Mouse (Mus musculus): ENCODE results near the gene Pcbp4.

Gene Pcbp4

GRCm38 (mm10) chr9:106447348-106447747 is 5.7 kb upstream of the Pcbp4 start, which contains the start of the genes Abhd14b and Abhd14a:
Abhd14b (plus strand) TSS chr9:106447459.
Abhd14a (minus strand) TSS chr9:106447678.
- peak; percentile 100 for DNase-seq

- DNase-seq: no peak
Measured at GRCm38 (mm10) chr9:106447951-106448350, 5.1 kb upstream of the Pcbp4 start.

GRCm38 (mm10) chr9:106448498-106449031 is 4.5 kb upstream of the Pcbp4 start:
- DNase-seq: peak; percentile 99

GRCm38 (mm10) chr9:106449947-106450346 is 3.1 kb upstream of the Pcbp4 start:
- DNase-seq: peak; percentile 94

GRCm38 (mm10) chr9:106450661-106451060 is 2.4 kb upstream of the Pcbp4 start:
- DNase-seq: peak; percentile 95

GRCm38 (mm10) chr9:106451298-106451697 is 1.8 kb upstream of the Pcbp4 start:
- DNase-seq: peak; percentile 92

GRCm38 (mm10) chr9:106451899-106452298 is 1.2 kb upstream of the Pcbp4 start:
- DNase-seq: peak; percentile 92

- DNase-seq: no peak
Measured at GRCm38 (mm10) chr9:106452351-106452750, 740 bp upstream of the Pcbp4 start.

- DNase-seq: peak; percentile 96
Measured at GRCm38 (mm10) chr9:106452821-106453220, 270 bp upstream of the Pcbp4 start.

GRCm38 (mm10) chr9:106454071-106454761 is 1.1 kb downstream of the Pcbp4 start:
- peak; percentile 95 for DNase-seq

GRCm38 (mm10) chr9:106454888-106455681 is 2.0 kb downstream of the Pcbp4 start:
- peak; percentile 95 for DNase-seq

GRCm38 (mm10) chr9:106456325-106457162 is 3.5 kb downstream of the Pcbp4 start:
- DNase-seq: peak; percentile 93

- no peak for DNase-seq
Measured at GRCm38 (mm10) chr9:106457163-106457559, 4.1 kb downstream of the Pcbp4 start.

- peak; percentile 97 for DNase-seq
Measured at GRCm38 (mm10) chr9:106457920-106458319, 4.8 kb downstream of the Pcbp4 start.

GRCm38 (mm10) chr9:106459946-106460345 is 6.9 kb downstream of the Pcbp4 start:
- DNase-seq: peak; percentile 90

GRCm38 (mm10) chr9:106460401-106461025 is 7.4 kb downstream of the Pcbp4 start:
- DNase-seq: no peak

- DNase-seq: no peak
Measured at GRCm38 (mm10) chr9:106461026-106461415, 7.9 kb downstream of the Pcbp4 start.

GRCm38 (mm10) chr9:106461641-106462429 is 8.7 kb downstream of the Pcbp4 start:
- no peak for DNase-seq

- peak; percentile 87 for DNase-seq
Measured at GRCm38 (mm10) chr9:106462430-106462800, 9.3 kb downstream of the Pcbp4 start.

- DNase-seq: peak; percentile 92
Measured at GRCm38 (mm10) chr9:106463122-106464063, 10.3 kb downstream of the Pcbp4 start.
